Mouse (Mus musculus) ES-Bruce4 (cell line): ENCODE results near the gene F2r. TPM values are rescaled to one million over a fixed set of nuclear protein-coding genes. Genes with fewer than 3 reads are reported as not detected.

ENCODE experiments used
- H3K27ac ChIP-seq: 2 replicates; pipeline ENCODE4 v1.5.1; 2012; ENCODE audit warnings: low read length, inconsistent platforms; ENCODE audit not compliant: insufficient read depth
- H3K27me3 ChIP-seq: 2 replicates; pipeline ENCODE4 v1.6.1; 2012; ENCODE audit warnings: mild to moderate bottlenecking, low read length, inconsistent platforms; ENCODE audit not compliant: control insufficient read depth, poor library complexity, insufficient read depth, severe bottlenecking
- H3K36me3 ChIP-seq: 2 replicates; pipeline ENCODE4 v1.6.1; 2012; ENCODE audit warnings: inconsistent platforms, mild to moderate bottlenecking, low read length, moderate library complexity; ENCODE audit not compliant: control insufficient read depth, poor library complexity, insufficient read depth, severe bottlenecking
- H3K4me1 ChIP-seq: one replicate; pipeline ENCODE4 v1.8.1; 2011; ENCODE audit warnings: low read length; ENCODE audit not compliant: control insufficient read depth, insufficient read depth
- H3K4me3 ChIP-seq: 2 replicates; pipeline ENCODE4 v1.5.1; 2011; ENCODE audit warnings: low read depth, mild to moderate bottlenecking, low read length
- H3K9ac ChIP-seq: 2 replicates; pipeline ENCODE4 v1.6.1; 2012; ENCODE audit warnings: low read depth, mild to moderate bottlenecking, inconsistent platforms; ENCODE audit not compliant: poor library complexity, severe bottlenecking
- H3K9me3 ChIP-seq: replicated peaks from 2 replicates; pipeline ENCODE4 v1.6.1; 2012; ENCODE audit warnings: mild to moderate bottlenecking, low read length, inconsistent platforms; ENCODE audit not compliant: control insufficient read depth, poor library complexity, insufficient read depth, severe bottlenecking
- CTCF ChIP-seq: IDR thresholded peaks from one replicate; pipeline ENCODE4 v1.8.1; 2011; ENCODE audit warnings: low read depth, low read length
- EP300 ChIP-seq: IDR thresholded peaks from 2 replicates; pipeline ENCODE4 v1.6.1; 2011; ENCODE audit warnings: low read depth, low read length; ENCODE audit not compliant: insufficient read depth
- POLR2A ChIP-seq: IDR thresholded peaks from one replicate; pipeline ENCODE4 v1.8.1; 2011; ENCODE audit warnings: low read length; ENCODE audit not compliant: insufficient read depth
- polyA plus RNA-seq: library from polyadenylated mRNA; stranded (reverse); fragments of >200 nt; gene quantifications from 2 replicates; pipeline ENCODE4 v1.2.4, GENCODE M21; 2011; ENCODE audit warnings: low read depth; ENCODE audit not compliant: missing spikeins, insufficient read depth, insufficient read length

The F2r gene
- polyA plus RNA-seq, 1 experiment = 36.7 TPM

GRCm38 (mm10) chr13:95566841-95567551 lies 51.3 kb downstream of the F2r start:
- no peak overlapping the region for H3K4me3 ChIP-seq
- H3K9me3 ChIP-seq = peaks cover 31% of the 10 kb centered on the region
- no peaks in the 10 kb centered on the region for H3K36me3 ChIP-seq
- H3K27ac ChIP-seq = no peak overlapping the region
- H3K9ac ChIP-seq = no peak overlapping the region
- no peaks in the 10 kb centered on the region for H3K4me1 ChIP-seq
- TF ChIP-seq CTCF (no peak), EP300 (no peak), POLR2A (no peak)
- no peaks in the 10 kb centered on the region for H3K27me3 ChIP-seq

DNA sequence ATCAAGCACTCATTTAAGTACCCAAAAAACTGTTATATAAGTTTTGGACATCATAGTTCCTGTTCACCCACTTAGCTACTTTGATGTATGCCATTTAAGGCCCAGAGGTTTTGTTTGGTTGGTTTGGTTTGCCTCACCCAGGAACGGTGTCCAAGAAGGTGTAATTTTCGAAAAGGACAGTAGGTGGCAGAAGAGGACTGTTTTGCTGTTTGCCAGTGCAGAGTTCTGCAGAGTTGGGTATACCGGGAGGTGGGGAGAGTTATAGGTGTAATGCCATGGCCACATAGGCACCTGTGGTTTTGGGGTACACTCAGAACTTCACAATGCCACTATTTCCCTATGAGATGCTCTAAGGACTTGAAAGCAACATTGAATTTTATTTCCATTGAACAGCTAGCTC lies 54.6 kb downstream of the F2r start:
- Histone ChIP-seq H3K9ac (no peak overlapping the region), H3K27ac (no peak overlapping the region), H3K4me1 (no peaks in the 10 kb centered on the region), H3K27me3 (no peaks in the 10 kb centered on the region), H3K36me3 (no peaks in the 10 kb centered on the region), H3K9me3 (peaks cover 23% of the 10 kb centered on the region), H3K4me3 (no peak overlapping the region)
- TF ChIP-seq POLR2A (no peak), CTCF (peak; percentile 41)

DNA sequence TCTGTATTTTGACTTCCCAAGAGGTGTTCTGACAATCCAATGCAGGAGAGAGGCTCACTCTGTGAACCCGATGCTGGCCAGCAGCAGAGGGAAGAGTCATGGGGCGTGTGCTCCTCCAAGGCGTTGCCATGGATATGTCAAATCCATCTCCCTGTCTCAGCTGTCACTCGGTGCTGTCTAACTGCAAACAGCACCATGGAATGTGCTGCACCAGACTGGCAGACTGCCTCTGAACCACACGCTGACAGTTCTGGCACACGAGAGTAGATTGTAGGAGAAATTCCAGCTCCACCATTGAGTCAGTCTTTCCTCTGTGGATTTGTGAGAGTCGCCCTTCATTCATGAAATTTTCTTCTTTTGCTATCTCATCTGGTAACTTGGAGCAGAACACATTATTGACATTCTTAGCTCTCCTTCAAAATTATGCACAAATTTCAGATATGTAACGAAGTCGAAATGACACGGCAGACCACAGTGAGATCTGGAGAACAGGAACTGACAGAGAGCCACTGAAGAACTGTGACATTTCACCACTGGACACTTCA lies 55.1 kb downstream of the F2r start:
- Histone ChIP-seq H3K36me3 (no peaks in the 10 kb centered on the region), H3K27me3 (no peaks in the 10 kb centered on the region), H3K9ac (no peak overlapping the region), H3K4me1 (no peaks in the 10 kb centered on the region), H3K27ac (no peak overlapping the region), H3K9me3 (peaks cover 18% of the 10 kb centered on the region), H3K4me3 (no peak overlapping the region)
- TF ChIP-seq POLR2A (no peak), CTCF (no peak), EP300 (no peak)

GRCm38 (mm10) chr13:95557326-95557725 lies 61.0 kb downstream of the F2r start:
- H3K4me3 ChIP-seq = no peak overlapping the region
- H3K36me3 ChIP-seq = no peaks in the 10 kb centered on the region
- TF ChIP-seq POLR2A (no peak), EP300 (peak; percentile 76)
- H3K27me3 ChIP-seq = no peaks in the 10 kb centered on the region
- peak overlapping the region; percentile 29 for H3K27ac ChIP-seq
- peaks cover 5% of the 10 kb centered on the region for H3K4me1 ChIP-seq
- H3K9ac ChIP-seq = no peak overlapping the region
- no peaks in the 10 kb centered on the region for H3K9me3 ChIP-seq

DNA sequence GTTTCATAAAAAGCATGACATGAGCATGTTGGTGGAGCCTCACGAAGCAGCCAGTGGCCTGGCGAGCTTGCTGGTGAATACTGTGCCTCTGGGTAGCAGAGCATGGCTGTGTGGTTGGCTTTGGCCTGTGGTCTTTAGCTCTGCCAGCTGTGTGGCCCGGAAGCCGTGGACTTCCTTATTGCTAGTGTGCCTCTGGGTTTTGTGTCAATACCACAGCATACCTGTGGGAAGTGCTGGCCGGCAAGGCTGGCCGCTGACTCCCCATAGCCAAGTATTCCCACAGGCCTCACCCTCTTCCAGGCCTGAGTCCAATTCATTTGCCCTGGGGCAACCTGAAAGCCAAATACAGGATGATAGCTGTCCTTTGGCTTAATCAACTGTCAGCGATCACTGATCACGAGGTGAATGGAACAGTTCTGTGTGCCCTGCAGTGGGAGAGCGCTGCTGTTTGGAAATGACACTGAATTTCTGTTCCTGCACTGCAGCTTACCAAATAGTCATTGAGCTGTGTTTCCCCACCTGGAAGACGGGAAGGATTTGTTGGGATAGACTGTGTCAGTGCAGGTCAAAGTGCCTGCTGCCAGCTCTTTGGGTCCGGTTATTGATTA lies 64.3 kb downstream of the F2r start:
- TF ChIP-seq POLR2A = no peak
- no peak for TF ChIP-seq CTCF
- no peak for TF ChIP-seq EP300
- peaks cover 5% of the 10 kb centered on the region for H3K4me1 ChIP-seq
- H3K36me3 ChIP-seq = no peaks in the 10 kb centered on the region
- H3K27me3 ChIP-seq = no peaks in the 10 kb centered on the region
- H3K4me3 ChIP-seq = no peak overlapping the region
- no peak overlapping the region for H3K27ac ChIP-seq
- no peaks in the 10 kb centered on the region for H3K9me3 ChIP-seq
- no peak overlapping the region for H3K9ac ChIP-seq

Other genes starting within 250 kb of the F2r start
- 42.2 and 42.4 TPM in 2 replicates for gene Aggf1, start 243.1 kb downstream of the F2r start, polyA plus RNA-seq
- not detected in 2 replicates for gene Crhbp, start 173.6 kb downstream of the F2r start, polyA plus RNA-seq
- not detected in 2 replicates for gene S100z, start 139.8 kb downstream of the F2r start, polyA plus RNA-seq
- gene F2rl1, start 93.3 kb downstream of the F2r start, polyA plus RNA-seq = 59.0 and 65.2 TPM in 2 replicates
- gene F2rl2, start 78.4 kb upstream of the F2r start, polyA plus RNA-seq = 0.26 TPM in 1 of 2 replicates, not detected in the other